Mouse (Mus musculus): Measurements from ENCODE around the gene Fsd2. TPM values are rescaled to one million over a fixed set of nuclear protein-coding genes. Genes with fewer than 3 reads are reported as not detected.

The Fsd2 gene
- 0.10 to 0.39 TPM (median 0.32 TPM) in 3 replicates for total RNA-seq (2017)

GRCm38 (mm10) chr7:81566892-81567291, at the start of gene Fsd2:
Gene Fsd2 (minus strand): TSS chr7:81566944.
- no peak for ATAC-seq (replicated peaks; ENCODE audit: insufficient number of reproducible peaks, low FRiP score, low TSS enrichment, poor library complexity, severe bottlenecking)

- no peak for ATAC-seq (replicated peaks; ENCODE audit: insufficient number of reproducible peaks, low FRiP score, low TSS enrichment, poor library complexity, severe bottlenecking)
Measured at GRCm38 (mm10) chr7:81615031-81615430, 48.3 kb upstream of the Fsd2 start.

GRCm38 (mm10) chr7:81612856-81613635, 46.3 kb upstream of the Fsd2 start:
- no peak for ATAC-seq (replicated peaks; ENCODE audit: insufficient number of reproducible peaks, low FRiP score, low TSS enrichment, poor library complexity, severe bottlenecking)

GRCm38 (mm10) chr7:81610125-81610524, 43.4 kb upstream of the Fsd2 start:
- ATAC-seq (replicated peaks; ENCODE audit: insufficient number of reproducible peaks, low FRiP score, low TSS enrichment, poor library complexity, severe bottlenecking): no peak

GRCm38 (mm10) chr7:81606452-81606851, 39.7 kb upstream of the Fsd2 start:
- ATAC-seq (replicated peaks; ENCODE audit: insufficient number of reproducible peaks, low FRiP score, low TSS enrichment, poor library complexity, severe bottlenecking): no peak

- ATAC-seq (replicated peaks; ENCODE audit: insufficient number of reproducible peaks, low FRiP score, low TSS enrichment, poor library complexity, severe bottlenecking): no peak
Measured at GRCm38 (mm10) chr7:81605489-81605888, 38.7 kb upstream of the Fsd2 start.

- ATAC-seq (replicated peaks; ENCODE audit: insufficient number of reproducible peaks, low FRiP score, low TSS enrichment, poor library complexity, severe bottlenecking): no peak
Measured at GRCm38 (mm10) chr7:81604991-81605390, 38.2 kb upstream of the Fsd2 start.

- ATAC-seq (replicated peaks; ENCODE audit: insufficient number of reproducible peaks, low FRiP score, low TSS enrichment, poor library complexity, severe bottlenecking): no peak
Measured at GRCm38 (mm10) chr7:81599379-81600280, 32.9 kb upstream of the Fsd2 start.

- ATAC-seq (replicated peaks; ENCODE audit: insufficient number of reproducible peaks, low FRiP score, low TSS enrichment, poor library complexity, severe bottlenecking): no peak
Measured at GRCm38 (mm10) chr7:81597660-81598059, 30.9 kb upstream of the Fsd2 start.

GRCm38 (mm10) chr7:81596086-81596485, 29.3 kb upstream of the Fsd2 start:
- ATAC-seq (replicated peaks; ENCODE audit: insufficient number of reproducible peaks, low FRiP score, low TSS enrichment, poor library complexity, severe bottlenecking): no peak

GRCm38 (mm10) chr7:81595056-81595455, 28.3 kb upstream of the Fsd2 start:
- no peak for ATAC-seq (replicated peaks; ENCODE audit: insufficient number of reproducible peaks, low FRiP score, low TSS enrichment, poor library complexity, severe bottlenecking)

GRCm38 (mm10) chr7:81593387-81593786, 26.6 kb upstream of the Fsd2 start:
- ATAC-seq (replicated peaks; ENCODE audit: insufficient number of reproducible peaks, low FRiP score, low TSS enrichment, poor library complexity, severe bottlenecking): no peak

GRCm38 (mm10) chr7:81592686-81593085, 25.9 kb upstream of the Fsd2 start:
- ATAC-seq (replicated peaks; ENCODE audit: insufficient number of reproducible peaks, low FRiP score, low TSS enrichment, poor library complexity, severe bottlenecking): no peak

GRCm38 (mm10) chr7:81587238-81587637, 20.5 kb upstream of the Fsd2 start:
- ATAC-seq (replicated peaks; ENCODE audit: insufficient number of reproducible peaks, low FRiP score, low TSS enrichment, poor library complexity, severe bottlenecking): no peak

GRCm38 (mm10) chr7:81585326-81585725, 18.6 kb upstream of the Fsd2 start:
- ATAC-seq (replicated peaks; ENCODE audit: insufficient number of reproducible peaks, low FRiP score, low TSS enrichment, poor library complexity, severe bottlenecking): no peak

- no peak for ATAC-seq (replicated peaks; ENCODE audit: insufficient number of reproducible peaks, low FRiP score, low TSS enrichment, poor library complexity, severe bottlenecking)
Measured at GRCm38 (mm10) chr7:81583512-81583911, 16.8 kb upstream of the Fsd2 start.

GRCm38 (mm10) chr7:81579312-81579711, 12.6 kb upstream of the Fsd2 start:
- ATAC-seq (replicated peaks; ENCODE audit: insufficient number of reproducible peaks, low FRiP score, low TSS enrichment, poor library complexity, severe bottlenecking): no peak

GRCm38 (mm10) chr7:81578413-81578812, 11.7 kb upstream of the Fsd2 start:
- no peak for ATAC-seq (replicated peaks; ENCODE audit: insufficient number of reproducible peaks, low FRiP score, low TSS enrichment, poor library complexity, severe bottlenecking)

GRCm38 (mm10) chr7:81577872-81578271, 11.1 kb upstream of the Fsd2 start:
- ATAC-seq (replicated peaks; ENCODE audit: insufficient number of reproducible peaks, low FRiP score, low TSS enrichment, poor library complexity, severe bottlenecking): no peak

GRCm38 (mm10) chr7:81575606-81576005, 8.9 kb upstream of the Fsd2 start:
- ATAC-seq (replicated peaks; ENCODE audit: insufficient number of reproducible peaks, low FRiP score, low TSS enrichment, poor library complexity, severe bottlenecking): no peak

Data from monocyte, adult 5-6 weeks (primary cell).